Mouse (Mus musculus) lung, postnatal 0 days (tissue): ENCODE results near the gene Slc25a19.

Experiments
- CTCF ChIP-seq: IDR thresholded peaks from 2 replicates; pipeline ENCODE4 v1.5.1; 2016; ENCODE audit warnings: antibody characterized with exemption, mild to moderate bottlenecking
- EP300 ChIP-seq: IDR thresholded peaks from 2 replicates; pipeline ENCODE4 v1.6.1; 2016; ENCODE audit warnings: antibody characterized with exemption, mild to moderate bottlenecking, control low read depth

DNA sequence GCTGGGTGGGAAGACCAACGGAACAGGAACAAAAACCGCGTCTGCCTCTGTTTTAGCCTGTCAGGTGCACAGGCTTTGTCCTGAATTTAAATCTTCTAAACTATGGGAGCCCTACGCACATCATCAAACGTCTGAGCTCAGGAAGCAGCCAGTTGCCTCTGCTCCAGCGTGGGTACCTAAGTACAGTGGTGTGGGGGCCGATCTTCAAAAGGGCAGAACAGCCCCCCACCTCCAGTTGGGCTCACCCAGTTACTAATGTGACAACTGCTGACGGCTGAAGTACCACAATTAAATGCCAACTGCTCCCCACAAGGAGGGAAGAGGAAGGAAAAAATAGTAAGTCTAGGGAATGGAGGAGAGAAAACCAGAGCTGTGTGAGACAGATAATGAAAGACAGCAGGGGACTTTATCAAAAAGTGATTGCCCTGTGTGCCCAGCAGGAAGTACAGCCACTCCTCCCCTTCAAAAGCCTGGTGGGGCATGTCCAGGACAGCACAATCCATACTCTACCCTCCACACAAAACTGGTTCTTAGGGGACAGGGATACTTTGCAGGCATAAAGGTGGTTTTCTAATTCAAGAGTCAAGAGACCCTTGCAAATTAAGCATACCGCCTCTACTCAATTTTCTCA, 46.3 kb upstream of the Slc25a19 start:
- TF ChIP-seq CTCF (no peak), EP300 (no peak)
